Mouse (Mus musculus) natural killer cell, adult 2 months (primary cell): ENCODE results near the gene Lamc1.

ENCODE experiments used
- DNase-seq, 2 experiments: peaks; one replicate each; pipeline ENCODE4 v3.0.0; 2022; ENCODE audit warnings: low spot score in 2 of 2

Lamc1 gene

DNA sequence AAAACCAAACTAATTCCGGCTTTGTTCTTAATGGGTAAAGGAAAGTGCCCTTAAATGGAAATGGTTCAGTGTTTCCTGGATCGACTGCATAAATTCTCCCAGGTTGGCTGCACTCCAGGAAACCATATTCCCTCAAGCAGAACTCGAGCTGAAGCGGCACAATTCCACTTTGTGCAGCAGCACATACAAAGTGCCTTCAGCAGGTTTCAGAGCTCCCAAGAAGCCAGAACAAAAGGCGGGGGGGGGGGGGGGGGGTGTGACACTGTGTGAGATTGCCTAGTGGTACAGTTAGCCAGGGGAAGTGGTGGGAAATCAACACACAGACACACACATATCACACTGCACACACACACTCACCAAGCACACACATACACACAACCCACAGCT lies 140.7 kb downstream of the Lamc1 start:
- DNase-seq: no peak

DNA sequence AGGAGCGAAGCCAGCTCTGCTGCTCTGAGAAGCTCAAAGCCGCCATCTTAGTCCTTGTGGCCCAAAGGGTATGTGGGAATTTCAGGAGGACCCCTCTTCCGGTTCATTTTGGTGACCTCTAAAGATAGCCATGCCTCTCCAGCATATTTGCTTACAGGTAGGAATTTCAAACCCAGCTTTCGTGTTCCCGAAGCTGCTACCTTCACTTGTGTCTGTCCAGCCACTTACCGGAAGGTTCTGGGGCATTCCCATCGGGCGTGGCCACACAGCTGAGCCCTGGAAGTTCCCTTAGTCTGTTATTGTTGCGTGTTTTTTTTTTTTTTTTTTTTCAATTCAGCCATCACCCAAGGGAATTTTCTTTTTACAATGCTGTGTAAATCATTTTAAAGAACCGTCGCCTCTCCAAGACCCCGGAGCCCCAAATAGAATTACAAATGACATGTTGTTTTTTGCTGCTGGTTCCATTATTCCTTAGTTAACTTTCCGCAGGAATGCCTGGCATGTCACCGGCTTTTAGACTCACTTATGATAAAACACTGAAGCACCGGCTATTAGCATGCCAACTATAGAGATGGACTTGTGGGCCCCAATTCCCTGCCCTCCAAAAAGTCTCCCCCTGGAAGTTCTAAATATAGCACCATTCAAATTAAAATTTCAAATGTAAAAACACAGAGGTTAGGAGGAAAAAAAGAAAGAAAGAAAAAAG lies 141.2 kb downstream of the Lamc1 start:
- DNase-seq: no peak

GRCm38 (mm10) chr1:153188081-153188480 lies 144.5 kb downstream of the Lamc1 start:
- no peak for DNase-seq

- DNase-seq: no peak
Observed at GRCm38 (mm10) chr1:153185828-153186803, 146.5 kb downstream of the Lamc1 start, which contains the start of gene Lamc2. Gene Lamc2 (minus strand): TSS chr1:153186447.

DNA sequence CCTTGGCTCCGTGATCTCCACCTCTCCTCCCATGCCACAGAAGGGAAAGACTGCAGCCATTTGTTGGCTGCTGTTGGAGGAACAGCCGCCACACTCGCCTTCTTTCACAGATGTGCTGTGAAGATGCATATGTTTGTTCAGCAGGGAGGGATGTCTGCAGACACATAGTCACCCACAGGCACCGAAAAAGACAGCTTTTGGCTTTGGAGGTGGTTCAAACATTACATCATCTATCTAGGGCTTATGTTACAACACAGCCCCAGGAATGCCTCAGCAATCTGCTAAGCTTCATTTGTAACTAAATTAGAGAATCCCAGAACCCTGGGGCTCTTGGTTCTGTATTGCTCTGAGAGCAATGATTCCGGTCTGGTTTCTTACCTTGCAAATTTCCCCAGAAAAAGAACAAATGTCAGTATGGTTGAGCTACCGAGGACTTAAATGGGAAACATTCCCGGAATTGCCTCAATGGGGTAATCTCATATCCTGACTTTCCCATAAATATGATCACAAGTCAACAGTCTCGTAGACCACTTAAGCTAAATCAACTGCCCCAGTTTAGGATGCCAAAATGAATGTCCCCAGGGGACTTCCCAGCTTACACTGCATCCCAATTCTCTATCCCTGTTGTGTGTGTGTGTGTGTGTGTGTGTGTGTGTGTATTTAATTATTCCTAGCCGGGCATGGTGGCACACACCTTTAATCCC lies 151.8 kb downstream of the Lamc1 start:
- DNase-seq: no peak

- DNase-seq: no peak
Observed at GRCm38 (mm10) chr1:153180160-153180559, 152.4 kb downstream of the Lamc1 start.

- no peak for DNase-seq
Observed at GRCm38 (mm10) chr1:153174801-153175200, 157.8 kb downstream of the Lamc1 start.

DNA sequence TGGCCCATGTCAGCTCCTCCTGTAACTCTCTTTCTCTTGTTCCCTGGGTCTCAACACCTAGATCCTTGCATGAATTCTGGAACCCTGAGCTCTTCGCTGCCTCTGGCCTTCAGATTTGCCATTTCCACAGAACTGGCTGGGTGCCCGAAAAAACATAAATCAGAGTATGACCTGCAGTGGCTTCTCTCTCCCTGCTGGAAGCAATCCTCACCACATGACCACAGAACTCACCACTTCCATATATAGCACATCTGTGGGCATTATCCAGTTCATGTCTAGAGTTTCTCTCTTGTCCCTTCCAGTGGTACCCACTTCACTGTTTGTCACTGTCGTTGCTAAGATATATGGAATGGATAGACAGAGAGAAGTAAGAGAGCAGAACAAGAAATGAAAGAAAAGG lies 159.3 kb downstream of the Lamc1 start:
- no peak for DNase-seq

DNA sequence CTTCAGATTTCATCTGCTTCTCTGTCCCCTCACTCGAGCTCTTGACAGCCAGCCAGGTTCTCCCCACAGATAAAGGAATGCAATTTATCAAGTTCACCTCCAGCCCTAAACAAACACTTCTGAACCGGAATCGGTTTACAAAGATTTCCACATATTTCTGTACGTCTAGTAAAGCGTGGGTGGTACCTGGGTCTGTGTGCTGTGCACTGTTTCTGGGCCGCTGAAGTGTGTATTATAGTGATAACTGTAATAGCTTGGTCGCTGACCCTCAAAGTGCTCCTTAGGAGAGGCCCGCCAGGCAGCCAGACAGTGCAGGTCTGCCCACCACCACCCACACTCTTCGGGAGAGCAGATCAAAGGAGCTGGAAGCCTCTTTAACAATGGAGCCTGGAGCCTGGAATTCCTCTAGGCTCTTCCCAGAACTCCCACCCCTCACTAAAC lies 160.3 kb downstream of the Lamc1 start:
- DNase-seq: no peak

- DNase-seq: no peak
Observed at GRCm38 (mm10) chr1:153171011-153171410, 161.6 kb downstream of the Lamc1 start.
